Mouse (Mus musculus) myocyte (in vitro differentiated cells): Measurements from ENCODE around the gene Gm20388. TPM values are rescaled to one million over a fixed set of nuclear protein-coding genes. Genes with fewer than 3 reads are reported as not detected.

Experiments
- H3K27me3 ChIP-seq: one replicate; pipeline ENCODE4 v1.6.1; 2011; ENCODE audit not compliant: control insufficient read depth, insufficient read depth, insufficient read length
- H3K36me3 ChIP-seq: one replicate; pipeline ENCODE4 v1.6.1; 2011; ENCODE audit not compliant: control insufficient read depth, insufficient read depth
- H3K4me2 ChIP-seq: one replicate; pipeline ENCODE4 v1.6.1; 2011; ENCODE audit warnings: low read depth, control low read depth
- H3K4me3 ChIP-seq: one replicate; pipeline ENCODE4 v1.5.1; 2011; ENCODE audit warnings: mild to moderate bottlenecking, control low read depth, moderate library complexity
- H3K79me2 ChIP-seq: one replicate; pipeline ENCODE4 v1.6.1; 2011; ENCODE audit not compliant: control insufficient read depth, insufficient read depth
- H3ac ChIP-seq: one replicate; pipeline ENCODE4 v1.6.1; 2011; ENCODE audit not compliant: control insufficient read depth, insufficient read length
- CEBPB ChIP-seq: IDR thresholded peaks from 2 replicates; pipeline ENCODE4 v1.6.1; 2011; ENCODE audit warnings: mild to moderate bottlenecking, moderate library complexity; ENCODE audit not compliant: poor library complexity, insufficient read depth, severe bottlenecking
- E2F4 ChIP-seq: IDR thresholded peaks from one replicate; pipeline ENCODE4 v1.6.1; 2011; ENCODE audit warnings: mild to moderate bottlenecking, control low read depth, moderate library complexity; ENCODE audit not compliant: insufficient read depth
- MAX ChIP-seq: IDR thresholded peaks from one replicate; pipeline ENCODE4 v1.6.1; 2011; ENCODE audit warnings: low read depth, mild to moderate bottlenecking, control low read depth
- MYOD1 ChIP-seq, 3 experiments: IDR thresholded peaks; one replicate each; pipeline ENCODE4 v1.6.1; 2011; ENCODE audit warnings: control low read depth in 2 of 3, low read depth in 2 of 3, mild to moderate bottlenecking in 2 of 3, moderate library complexity in 1 of 3; ENCODE audit not compliant: insufficient read length in 2 of 3, control insufficient read depth in 1 of 3
- MYOG ChIP-seq, 3 experiments: IDR thresholded peaks; one replicate each; pipeline ENCODE4 v1.6.1; 2011; ENCODE audit warnings: control low read depth in 2 of 3, low read depth in 2 of 3, mild to moderate bottlenecking in 2 of 3; ENCODE audit not compliant: insufficient read length in 2 of 3, control insufficient read depth in 1 of 3, insufficient read depth in 1 of 3
- POLR2A ChIP-seq: IDR thresholded peaks from one replicate; pipeline ENCODE4 v1.6.1; 2011; ENCODE audit warnings: low read depth, mild to moderate bottlenecking, control low read depth, moderate library complexity; ENCODE audit not compliant: insufficient read length
- POLR2AphosphoS2 ChIP-seq: IDR thresholded peaks from one replicate; pipeline ENCODE4 v1.6.1; 2011; ENCODE audit warnings: low read depth, control low read depth; ENCODE audit not compliant: insufficient read length
- REST ChIP-seq: IDR thresholded peaks from one replicate; pipeline ENCODE4 v1.6.1; 2011; ENCODE audit warnings: mild to moderate bottlenecking, control low read depth, moderate library complexity; ENCODE audit not compliant: insufficient read depth, insufficient read length
- SRF ChIP-seq: IDR thresholded peaks from one replicate; pipeline ENCODE4 v1.6.1; 2011; ENCODE audit warnings: low read depth; ENCODE audit not compliant: control insufficient read depth, insufficient read length
- TCF12 ChIP-seq: IDR thresholded peaks from one replicate; pipeline ENCODE4 v1.6.1; 2011; ENCODE audit warnings: mild to moderate bottlenecking, control low read depth; ENCODE audit not compliant: poor library complexity, insufficient read depth, severe bottlenecking
- TCF3 ChIP-seq: IDR thresholded peaks from one replicate; pipeline ENCODE4 v1.6.1; 2011; ENCODE audit warnings: low read depth, control low read depth; ENCODE audit not compliant: insufficient read length
- USF1 ChIP-seq: IDR thresholded peaks from one replicate; pipeline ENCODE4 v1.6.1; 2011; ENCODE audit warnings: low read depth, mild to moderate bottlenecking, control low read depth, moderate library complexity
- polyA plus RNA-seq: library from polyadenylated mRNA; unstranded; fragments of >200 nt; fragmentation: generic; extraction: Trizol; gene quantifications from one replicate; pipeline ENCODE4 v1.2.1, GENCODE M21; 2012; ENCODE audit warnings: missing spikeins

Gene Gm20388
- polyA plus RNA-seq, 1 experiment = 15.3 TPM

DNA sequence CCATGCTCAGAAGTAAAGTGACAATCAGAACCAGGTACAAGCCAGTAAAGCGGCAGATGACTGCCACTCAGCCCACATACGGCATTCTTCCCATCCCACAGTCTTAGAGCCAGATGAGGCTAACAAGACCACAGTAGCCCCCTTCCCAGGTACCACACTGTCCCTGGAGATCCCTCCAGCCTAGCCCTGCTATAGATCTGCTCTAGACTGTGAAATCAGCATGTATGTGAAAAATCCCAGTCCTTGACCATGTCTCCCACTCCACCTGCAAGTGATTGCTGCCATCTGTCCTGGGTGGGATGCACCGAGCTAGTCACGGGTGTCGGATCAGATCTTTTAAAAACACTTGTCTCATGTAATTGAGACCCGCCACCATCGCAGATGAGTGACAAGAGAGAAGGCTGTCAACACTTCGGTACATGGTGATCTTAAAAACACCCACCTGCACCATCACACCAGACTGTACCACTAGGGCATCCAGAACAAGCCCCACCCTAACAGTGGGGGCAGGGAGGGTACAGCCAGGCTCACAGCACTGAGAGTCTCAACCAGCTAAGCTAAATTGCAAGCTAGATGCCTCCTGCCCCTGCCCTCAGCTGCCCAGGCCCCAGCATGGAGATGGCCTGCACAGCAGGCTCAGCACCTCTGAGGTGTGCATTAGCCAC is 669.8 kb downstream of the Gm20388 start:
- Histone ChIP-seq H3K36me3 (peaks cover 11% of the 10 kb centered on the region), H3K4me3 (no peak overlapping the region), H3ac (no peak overlapping the region), H3K27me3 (no peaks in the 10 kb centered on the region), H3K79me2 (no peaks in the 10 kb centered on the region), H3K4me2 (no peak overlapping the region)
- no peak for TF ChIP-seq SRF
- no peak for TF ChIP-seq POLR2AphosphoS2
- no peak for TF ChIP-seq CEBPB
- no peak for TF ChIP-seq REST
- no peak for TF ChIP-seq TCF3
- no peak for TF ChIP-seq MYOD1 (IDR thresholded peaks at IDR 0.05; ENCODE audit: control insufficient read depth in 1 of 3, insufficient read length in 2 of 3, low read depth in 2 of 3)

DNA sequence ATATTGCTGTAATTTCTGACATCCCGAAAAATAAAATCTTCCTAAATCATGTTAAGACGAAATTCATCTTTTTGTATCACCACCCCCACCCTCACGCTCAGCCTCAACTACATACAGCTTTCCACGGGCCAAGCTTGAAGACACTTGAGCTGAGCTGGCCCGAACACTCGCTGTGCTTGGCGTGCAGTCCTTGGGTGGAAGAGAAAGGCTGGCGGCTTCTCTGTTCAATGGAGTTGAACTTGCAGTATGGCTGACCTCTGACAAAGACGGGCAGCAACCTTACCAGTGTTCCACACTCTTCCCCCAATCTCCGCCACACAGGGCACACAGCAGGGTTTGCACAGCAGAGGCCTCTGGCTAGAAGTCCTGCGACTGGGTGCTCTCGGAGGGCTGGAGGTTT is 670.7 kb downstream of the Gm20388 start:
- Histone ChIP-seq H3K27me3 (no peaks in the 10 kb centered on the region), H3K79me2 (no peaks in the 10 kb centered on the region), H3K4me2 (no peak overlapping the region), H3K4me3 (no peak overlapping the region), H3K36me3 (peaks cover 11% of the 10 kb centered on the region), H3ac (no peak overlapping the region)
- no peak for TF ChIP-seq MYOG (IDR thresholded peaks at IDR 0.05; ENCODE audit: control insufficient read depth in 1 of 3, insufficient read depth in 1 of 3, insufficient read length in 2 of 3, low read depth in 2 of 3)
- TF ChIP-seq TCF12 = no peak
- no peak for TF ChIP-seq REST

DNA sequence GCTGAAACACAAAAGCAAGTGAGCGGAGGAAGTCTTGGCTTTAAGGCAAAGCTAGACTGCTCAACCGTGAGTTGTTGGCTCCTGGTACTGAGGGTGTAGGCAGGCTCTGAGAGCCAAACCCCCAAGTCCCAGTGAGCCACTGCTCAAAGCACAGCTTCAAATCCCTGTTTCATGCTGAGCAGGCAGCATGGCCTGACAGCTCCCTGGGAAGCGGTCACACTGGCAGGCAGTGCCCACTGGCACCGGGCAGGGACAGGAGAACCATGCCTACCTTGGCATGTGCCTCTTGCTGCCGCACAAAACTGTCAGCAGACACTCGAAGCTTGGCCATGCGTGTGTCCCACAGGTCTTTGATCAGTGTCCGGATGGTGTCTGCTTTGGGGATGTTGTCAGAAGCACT is 671.2 kb downstream of the Gm20388 start:
- Histone ChIP-seq H3K4me3 (no peak overlapping the region), H3K36me3 (peaks cover 11% of the 10 kb centered on the region), H3K4me2 (no peak overlapping the region), H3ac (no peak overlapping the region), H3K27me3 (no peaks in the 10 kb centered on the region), H3K79me2 (no peaks in the 10 kb centered on the region)
- TF ChIP-seq POLR2AphosphoS2 (peak; percentile 27), MYOG (IDR thresholded peaks at IDR 0.05; ENCODE audit: control insufficient read depth in 1 of 3, insufficient read depth in 1 of 3, insufficient read length in 2 of 3, low read depth in 2 of 3) (no peak), MYOD1 (IDR thresholded peaks at IDR 0.05; ENCODE audit: control insufficient read depth in 1 of 3, insufficient read length in 2 of 3, low read depth in 2 of 3) (no peak)

DNA sequence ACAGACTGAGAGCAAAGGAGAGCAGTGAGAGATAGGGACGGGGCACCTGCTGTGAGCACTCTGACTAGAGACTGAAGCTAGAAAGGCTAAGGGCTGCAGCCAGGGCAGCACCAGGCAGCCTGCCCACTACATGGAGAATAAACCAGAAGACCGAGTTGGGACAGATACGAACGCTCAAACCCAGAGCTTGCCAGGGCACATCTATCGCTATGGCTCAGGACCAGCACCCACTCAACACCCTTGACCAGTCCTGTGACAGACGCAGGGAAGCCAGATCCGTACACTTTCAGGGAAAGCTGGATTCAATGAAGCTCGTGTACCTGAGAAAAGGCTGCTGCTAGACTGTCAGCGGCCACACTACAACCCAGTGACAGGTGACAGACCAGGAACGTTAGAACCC is 674.9 kb downstream of the Gm20388 start:
- no peak overlapping the region for H3K4me3 ChIP-seq
- no peak overlapping the region for H3ac ChIP-seq
- peaks cover 5% of the 10 kb centered on the region for H3K79me2 ChIP-seq
- H3K36me3 ChIP-seq = peaks cover 5% of the 10 kb centered on the region
- TF ChIP-seq TCF12 (no peak), MYOG (IDR thresholded peaks at IDR 0.05; ENCODE audit: control insufficient read depth in 1 of 3, insufficient read depth in 1 of 3, insufficient read length in 2 of 3, low read depth in 2 of 3) (no peak), POLR2A (no peak), MYOD1 (IDR thresholded peaks at IDR 0.05; ENCODE audit: control insufficient read depth in 1 of 3, insufficient read length in 2 of 3, low read depth in 2 of 3) (no peak), MAX (no peak), SRF (no peak), USF1 (no peak), TCF3 (no peak), POLR2AphosphoS2 (no peak), E2F4 (no peak), REST (no peak), CEBPB (no peak)
- H3K4me2 ChIP-seq = no peak overlapping the region
- no peaks in the 10 kb centered on the region for H3K27me3 ChIP-seq

DNA sequence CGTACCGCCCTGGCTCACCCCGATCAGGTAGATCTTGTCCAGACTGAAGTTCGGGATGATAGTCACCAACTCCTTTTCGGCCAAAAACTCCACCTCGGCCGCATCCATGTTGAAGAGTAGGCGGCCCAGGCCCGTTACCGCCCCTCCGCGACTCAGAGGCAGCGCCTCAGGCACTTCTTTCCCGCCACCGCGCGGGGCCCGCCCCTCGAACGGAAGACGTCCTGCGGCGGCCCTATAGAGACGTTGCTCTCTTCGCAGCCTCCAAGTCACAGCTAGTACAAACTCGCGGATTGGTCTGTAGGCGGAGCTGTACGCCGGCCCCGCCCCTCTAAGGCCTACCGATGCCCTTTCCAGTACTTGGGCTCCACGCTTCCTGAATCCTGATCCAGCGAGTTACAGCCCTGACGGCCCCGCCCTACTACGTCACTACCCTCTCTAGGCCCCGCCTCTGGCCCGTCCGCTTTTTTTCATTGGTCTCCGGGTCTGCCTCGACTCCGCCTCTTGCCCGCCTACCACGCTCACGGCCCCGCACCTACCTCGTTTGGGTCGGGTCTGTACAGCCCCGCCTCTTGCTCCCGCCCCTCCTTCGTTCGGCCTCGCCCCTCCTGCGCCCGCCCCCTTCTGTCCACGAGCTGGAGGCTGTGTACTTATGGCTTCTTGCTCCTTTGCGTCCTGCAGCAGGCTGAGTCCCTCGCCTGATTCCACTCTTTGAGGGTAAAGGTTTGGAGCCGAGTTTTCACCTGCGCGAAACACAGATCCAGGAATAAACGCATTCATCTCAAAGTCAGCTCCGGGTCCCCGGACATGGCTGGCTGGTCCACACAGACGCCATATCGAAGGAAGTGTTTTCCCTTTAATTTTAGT is 678.5 kb downstream of the Gm20388 start, which contains the start of gene Gins2:
Gins2 (minus strand) TSS at position 397 of the 864 bp plus-strand sequence.
- H3K79me2 ChIP-seq = peaks cover 5% of the 10 kb centered on the region
- peaks cover 7% of the 10 kb centered on the region for H3K27me3 ChIP-seq
- H3K4me3 ChIP-seq = peak within 1 kb of the TSS; percentile 31
- TF ChIP-seq POLR2A (peak; percentile 65), E2F4 (peak; percentile 93), SRF (peak; percentile 95), CEBPB (no peak)
- H3K36me3 ChIP-seq = no peaks in the 10 kb centered on the region
- peak within 1 kb of the TSS; percentile 97 for H3K4me2 ChIP-seq
- H3ac ChIP-seq = peak within 1 kb of the TSS; percentile 0
